Mouse (Mus musculus) CH12.LX (cell line): ENCODE measurements around the gene Dek. TPM values are rescaled to one million over a fixed set of nuclear protein-coding genes. Genes with fewer than 3 reads are reported as not detected.

Source experiments
- DNase-seq: peaks from one replicate; pipeline ENCODE4 v3.0.0-alpha.2; 2013; ENCODE audit errors: extremely low read depth
- H3K27ac ChIP-seq: 2 replicates; pipeline ENCODE4 v1.5.1; 2012; ENCODE audit warnings: low read depth, mild to moderate bottlenecking, control low read depth, moderate library complexity; ENCODE audit not compliant: insufficient read depth
- H3K27me3 ChIP-seq: replicated peaks from 2 replicates; pipeline ENCODE3; 2012; ENCODE audit warnings: inconsistent platforms
- H3K36me3 ChIP-seq, 2 experiments: replicated peaks in 1 of 2; 2 replicates each; pipeline versions ENCODE3 to v1.6.1; 2012; ENCODE audit warnings: inconsistent platforms in 1 of 2, low read length in 1 of 2, mild to moderate bottlenecking in 1 of 2, mixed read lengths in 1 of 2, moderate library complexity in 1 of 2; ENCODE audit not compliant: control insufficient read depth in 1 of 2, insufficient read depth in 1 of 2
- H3K4me1 ChIP-seq, 2 experiments: 2 replicates each; pipeline ENCODE4 v1.6.1; 2012; ENCODE audit warnings: inconsistent platforms in 1 of 2, moderate library complexity in 1 of 2; ENCODE audit not compliant: insufficient read depth in 2 of 2, control insufficient read depth in 1 of 2
- H3K4me2 ChIP-seq: 2 replicates; pipeline ENCODE4 v1.6.1; 2012; ENCODE audit warnings: low read depth, mild to moderate bottlenecking, control low read depth; ENCODE audit not compliant: poor library complexity, insufficient read depth, severe bottlenecking
- H3K4me3 ChIP-seq, 3 experiments: fragments of 150-350 bp in 1 of 3; sonication (generic) in 1 of 3; replicated peaks in 1 of 3; 2 replicates each; pipeline versions ENCODE3 to v1.5.1; 2011 to 2012; ENCODE audit warnings: low read depth in 2 of 3, low read length in 2 of 3, mild to moderate bottlenecking in 2 of 3, moderate library complexity in 2 of 3, control low read depth in 1 of 3, improper control_type of control experiment in 1 of 3, inconsistent platforms in 1 of 3, mixed read lengths in 1 of 3; ENCODE audit not compliant: poor library complexity in 1 of 3
- H3K79me2 ChIP-seq: replicated peaks from 2 replicates; pipeline ENCODE4 v1.6.1; 2012; ENCODE audit warnings: mild to moderate bottlenecking, moderate library complexity; ENCODE audit not compliant: control insufficient read depth, poor library complexity, insufficient read depth, severe bottlenecking; ENCODE audit errors: extremely low read depth
- H3K9ac ChIP-seq: 2 replicates; pipeline ENCODE4 v1.6.1; 2012; ENCODE audit warnings: low read depth, mild to moderate bottlenecking, control low read depth, moderate library complexity; ENCODE audit not compliant: insufficient read depth
- H3K9me3 ChIP-seq: replicated peaks from 2 replicates; pipeline ENCODE3; 2012; ENCODE audit warnings: low read length, inconsistent platforms, mixed read lengths
- CTCF ChIP-seq, 2 experiments: IDR thresholded peaks in 1 of 2; conservative IDR thresholded peaks in 1 of 2; 2 replicates each; pipeline ENCODE4 v1.5.1; 2011 to 2012; ENCODE audit warnings: low read depth in 2 of 2, low read length in 2 of 2, improper control_type of control experiment in 1 of 2, inconsistent platforms in 1 of 2, mild to moderate bottlenecking in 1 of 2, moderate library complexity in 1 of 2
- E2F4 ChIP-seq: IDR thresholded peaks from 2 replicates; pipeline ENCODE4 v1.6.1; 2011; ENCODE audit warnings: low read depth, low read length, improper control_type of control experiment; ENCODE audit not compliant: insufficient replicate concordance
- ELF1 ChIP-seq: IDR thresholded peaks from 2 replicates; pipeline ENCODE4 v1.6.1; 2014; ENCODE audit warnings: low read depth, mild to moderate bottlenecking, inconsistent platforms, low read length, improper control_type of control experiment
- EP300 ChIP-seq: IDR thresholded peaks from 2 replicates; pipeline ENCODE4 v1.6.1; 2011; ENCODE audit warnings: low read length, improper control_type of control experiment
- GABPA ChIP-seq: IDR thresholded peaks from 2 replicates; pipeline ENCODE4 v1.6.1; 2012; ENCODE audit warnings: low read depth, low read length, improper control_type of control experiment, inconsistent platforms; ENCODE audit not compliant: insufficient replicate concordance
- IRF4 ChIP-seq: IDR thresholded peaks from 2 replicates; pipeline ENCODE4 v1.6.1; 2014; ENCODE audit warnings: low read depth, mild to moderate bottlenecking, inconsistent platforms, low read length, improper control_type of control experiment
- JUND ChIP-seq: conservative IDR thresholded peaks from 2 replicates; pipeline ENCODE4 v1.6.1; 2011; ENCODE audit warnings: low read depth, low read length, improper control_type of control experiment
- MEF2A ChIP-seq: IDR thresholded peaks from 2 replicates; pipeline ENCODE4 v1.6.1; 2014; ENCODE audit warnings: low read depth, mild to moderate bottlenecking, inconsistent platforms, low read length, improper control_type of control experiment, borderline replicate concordance
- NELFE ChIP-seq: IDR thresholded peaks from 2 replicates; pipeline ENCODE4 v1.6.1; 2011; ENCODE audit warnings: low read depth, low read length, improper control_type of control experiment
- NRF1 ChIP-seq: IDR thresholded peaks from 2 replicates; pipeline ENCODE4 v1.6.1; 2014; ENCODE audit warnings: low read depth, mild to moderate bottlenecking, inconsistent platforms, low read length, improper control_type of control experiment, moderate library complexity
- PAX5 ChIP-seq: IDR thresholded peaks from 2 replicates; pipeline ENCODE4 v1.6.1; 2012; ENCODE audit warnings: low read length, inconsistent platforms, mixed read lengths
- POLR2A ChIP-seq: IDR thresholded peaks from 2 replicates; pipeline ENCODE4 v1.6.1; 2011; ENCODE audit warnings: low read depth, mild to moderate bottlenecking, improper control_type of control experiment, low read length
- POLR2AphosphoS2 ChIP-seq: IDR thresholded peaks from 2 replicates; pipeline ENCODE4 v1.6.1; 2011; ENCODE audit warnings: low read depth, low read length, improper control_type of control experiment
- RAD21 ChIP-seq: IDR thresholded peaks from 2 replicates; pipeline ENCODE4 v1.6.1; 2011; ENCODE audit warnings: low read depth, mild to moderate bottlenecking, low read length, improper control_type of control experiment, moderate library complexity
- RCOR1 ChIP-seq: conservative IDR thresholded peaks from 2 replicates; pipeline ENCODE4 v1.6.1; 2012; ENCODE audit warnings: low read depth, mild to moderate bottlenecking, inconsistent platforms, low read length, improper control_type of control experiment
- TCF12 ChIP-seq: IDR thresholded peaks from 2 replicates; pipeline ENCODE4 v1.6.1; 2014; ENCODE audit warnings: low read depth, mild to moderate bottlenecking, inconsistent platforms, low read length, improper control_type of control experiment
- USF2 ChIP-seq: conservative IDR thresholded peaks from 2 replicates; pipeline ENCODE4 v1.6.1; 2011; ENCODE audit warnings: low read depth, low read length, improper control_type of control experiment
- dilution Hi-C: fragments of 300-500 bp; cut with MboI; formaldehyde crosslinking; loops from 2 replicates; pipeline ENCODE4 v1.14.3; 2020; ENCODE audit warnings: low sequenced_read_pairs; ENCODE audit not compliant: extremely low pct_unique_long_range_greater_than_20kb, extremely low pct_ligation_motif_present
- in situ Hi-C: fragments of 300-500 bp; cut with MboI; formaldehyde crosslinking; loops from 3 replicates; pipeline ENCODE4 v1.14.3; 2019; ENCODE audit warnings: low sequenced_read_pairs, low pct_ligation_motif_present, low pct_unique_long_range_greater_than_20kb, mixed read lengths
- polyA plus RNA-seq: library from polyadenylated mRNA; unstranded; fragments of >175 nt; gene quantifications from 2 replicates; pipeline ENCODE4 v1.2.1, GENCODE M21; 2012; ENCODE audit warnings: low read depth; ENCODE audit not compliant: insufficient read length
- total RNA-seq, 2 experiments: library from RNA; depleted of rRNA; stranded (reverse); fragments of 300-350 nt in 1 of 2; fragments of >200 nt in 1 of 2; gene quantifications; 2 replicates each; pipeline ENCODE4 v1.2.3; 2012 to 2014

The Dek gene
- total and polyA plus RNA-seq, 3 experiments: 28.8 to 228 (median 196) TPM

- H3K4me1 ChIP-seq: peaks cover 3 to 10% of the 10 kb centered on the region in 2 experiments
- TF ChIP-seq NELFE (no peak), NRF1 (no peak), POLR2A (no peak), ELF1 (no peak), CTCF (conservative IDR thresholded peaks at IDR 0.05 in 1 of 2, IDR thresholded peaks at IDR 0.05 in 1 of 2; ENCODE audit: low read depth in 2 of 2, low read length in 2 of 2) (no peak), E2F4 (no peak), POLR2AphosphoS2 (no peak), PAX5 (no peak), RCOR1 (no peak), MEF2A (no peak), RAD21 (no peak), GABPA (no peak), TCF12 (no peak), JUND (no peak), EP300 (no peak), USF2 (no peak), IRF4 (no peak)
- no peak overlapping the region for H3K9ac ChIP-seq
- no peaks in the 10 kb centered on the region for H3K27me3 ChIP-seq
- in situ Hi-C loops (no loop called here), dilution Hi-C loops (no loop called here)
- H3K27ac ChIP-seq: no peak overlapping the region
- H3K36me3 ChIP-seq: peaks cover 0 to 3% of the 10 kb centered on the region in 2 experiments
- H3K79me2 ChIP-seq: no peaks in the 10 kb centered on the region
- no peak overlapping the region for H3K4me3 ChIP-seq
- H3K9me3 ChIP-seq: no peaks in the 10 kb centered on the region
- no peak for DNase-seq
- H3K4me2 ChIP-seq: no peak overlapping the region
Observed at GRCm38 (mm10) chr13:47037946-47038345, 68.1 kb downstream of the Dek start.

Other genes with a start within 250 kb of the Dek start
- gene Kif13a, start 176.3 kb downstream of the Dek start, total RNA-seq (2012; rRNA removed): not detected in 2 replicates
- not detected in 2 replicates for gene Kif13a, start 176.3 kb downstream of the Dek start, total RNA-seq (2014; rRNA removed)
- not detected in 2 replicates for gene Kif13a, start 176.3 kb downstream of the Dek start, polyA plus RNA-seq
- gene Nhlrc1, start 91.4 kb downstream of the Dek start, total RNA-seq (2012; rRNA removed): not detected in 2 replicates
- gene Nhlrc1, start 91.4 kb downstream of the Dek start, total RNA-seq (2014; rRNA removed): not detected in 2 replicates
- gene Nhlrc1, start 91.4 kb downstream of the Dek start, polyA plus RNA-seq: not detected in 2 replicates
- gene Kdm1b, start 62.7 kb downstream of the Dek start, total RNA-seq (2012; rRNA removed): 9.8 and 10.3 TPM in 2 replicates
- 17.5 and 20.3 TPM in 2 replicates for gene Kdm1b, start 62.7 kb downstream of the Dek start, total RNA-seq (2014; rRNA removed)
- 11.1 and 12.3 TPM in 2 replicates for gene Kdm1b, start 62.7 kb downstream of the Dek start, polyA plus RNA-seq
- 1.2 and 1.6 TPM in 2 replicates for gene Tpmt, start 61.5 kb downstream of the Dek start, total RNA-seq (2012; rRNA removed)
- gene Tpmt, start 61.5 kb downstream of the Dek start, total RNA-seq (2014; rRNA removed): 2.5 and 3.6 TPM in 2 replicates
- 1.9 and 3.1 TPM in 2 replicates for gene Tpmt, start 61.5 kb downstream of the Dek start, polyA plus RNA-seq
- gene Rnf144b, start 16.5 kb upstream of the Dek start, total RNA-seq (2012; rRNA removed): not detected in 2 replicates
- gene Rnf144b, start 16.5 kb upstream of the Dek start, total RNA-seq (2014; rRNA removed): not detected in 2 replicates
- not detected in 2 replicates for gene Rnf144b, start 16.5 kb upstream of the Dek start, polyA plus RNA-seq